Mouse (Mus musculus): ENCODE measurements around the gene Adarb1.
"Not testable (repeated sequence)": the region's sequence is repeated elsewhere in the genome, so short reads cannot be mapped to it uniquely, and the experiment has no call there.

Gene Adarb1

GRCm38 (mm10) chr10:77315682-77316081 lies 102.4 kb downstream of the Adarb1 start:
- DNase-seq (ENCODE audit: low read depth, low spot score), result no peak

- no peak for DNase-seq (ENCODE audit: low read depth, low spot score)
Measured at GRCm38 (mm10) chr10:77314711-77315266, 103.3 kb downstream of the Adarb1 start.

DNA sequence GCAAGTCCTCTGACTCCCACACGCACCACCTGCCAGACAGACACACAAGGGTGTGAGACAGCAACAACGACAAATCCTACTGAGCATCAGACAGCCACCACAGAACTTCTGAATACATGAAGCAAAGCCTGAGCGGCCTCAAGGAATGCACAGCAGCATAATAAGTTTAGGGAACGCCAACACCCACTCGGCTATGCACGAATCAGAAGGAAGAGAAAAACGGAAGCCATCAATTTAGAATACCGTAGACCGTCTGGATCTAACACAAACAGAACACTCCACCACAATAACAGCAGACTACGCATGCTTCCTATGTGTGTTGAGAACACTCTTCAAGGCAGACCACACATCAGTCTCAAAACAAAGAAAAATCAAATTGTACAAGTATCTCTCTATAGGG lies 109.1 kb downstream of the Adarb1 start:
- no peak for DNase-seq (ENCODE audit: low read depth, low spot score)

GRCm38 (mm10) chr10:77305766-77306165 lies 112.3 kb downstream of the Adarb1 start:
- DNase-seq (ENCODE audit: low read depth, low spot score), result no peak

- no peak for DNase-seq (ENCODE audit: low read depth, low spot score)
Measured at GRCm38 (mm10) chr10:77304840-77305533, 113.1 kb downstream of the Adarb1 start.

- DNase-seq (ENCODE audit: low read depth, low spot score), result no peak
Measured at GRCm38 (mm10) chr10:77304362-77304761, 113.7 kb downstream of the Adarb1 start.

GRCm38 (mm10) chr10:77300934-77301297 lies 117.2 kb downstream of the Adarb1 start:
- DNase-seq (ENCODE audit: low read depth, low spot score), result no peak

GRCm38 (mm10) chr10:77300237-77300933 lies 117.7 kb downstream of the Adarb1 start:
- DNase-seq (ENCODE audit: low read depth, low spot score), result no peak

DNA sequence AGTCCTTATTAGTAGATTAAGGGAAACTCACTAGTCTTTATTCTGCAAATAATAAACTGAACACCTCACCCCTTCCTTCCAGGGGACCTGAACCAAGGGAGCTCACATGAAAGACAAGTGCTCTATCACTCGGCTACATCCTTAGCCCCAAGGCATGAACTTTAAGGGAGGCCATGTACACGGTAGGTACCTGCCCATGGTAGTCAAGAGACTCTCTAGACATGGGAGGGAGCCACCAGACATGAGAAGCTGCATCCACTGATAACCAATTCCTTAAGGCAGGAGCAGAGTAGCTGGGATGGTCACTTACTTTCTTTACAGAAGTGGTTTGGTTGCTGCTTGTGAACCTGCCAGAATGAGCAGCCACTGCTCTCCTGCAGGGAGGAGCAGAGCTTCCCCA lies 118.9 kb downstream of the Adarb1 start:
- no peak for DNase-seq (ENCODE audit: low read depth, low spot score)

- DNase-seq (ENCODE audit: low read depth, low spot score), result no peak
Measured at GRCm38 (mm10) chr10:77298621-77299020, 119.4 kb downstream of the Adarb1 start.

GRCm38 (mm10) chr10:77294691-77295090 lies 123.4 kb downstream of the Adarb1 start:
- no peak for DNase-seq (ENCODE audit: low read depth, low spot score)

DNA sequence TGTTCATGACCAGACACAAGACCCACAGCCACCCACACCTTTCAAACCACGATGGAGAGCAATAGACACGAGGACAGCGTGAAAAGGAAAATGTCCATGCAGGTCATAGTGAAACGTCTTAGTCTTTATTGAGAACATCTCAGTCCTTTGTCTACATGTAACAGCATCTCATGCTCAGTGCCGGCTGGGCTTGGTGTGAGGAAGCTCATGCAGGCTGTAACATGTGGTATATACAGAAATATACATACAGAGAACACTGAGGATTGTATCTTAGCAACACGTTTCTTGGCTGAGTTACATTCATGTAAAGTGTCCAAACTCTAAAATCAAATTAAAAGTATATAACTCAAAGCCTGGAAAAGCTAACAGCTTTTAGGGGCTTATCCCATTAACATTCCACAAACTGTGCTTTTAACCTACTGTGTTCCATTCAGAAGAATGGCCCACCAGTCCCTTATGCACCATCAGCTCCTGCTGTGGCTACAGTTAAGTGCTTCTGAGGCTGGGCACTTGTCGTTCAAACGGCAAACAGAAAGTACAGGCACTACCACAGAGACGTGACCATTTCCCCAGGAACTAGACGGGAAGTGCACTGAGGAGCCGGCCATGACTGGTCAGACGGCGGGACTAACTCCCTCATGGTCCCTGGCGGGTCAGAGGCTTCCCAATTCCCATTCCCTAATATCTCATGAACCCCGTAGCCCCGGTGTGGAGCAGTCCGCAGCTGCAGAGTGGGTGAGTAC lies 127.3 kb downstream of the Adarb1 start:
- no peak for DNase-seq (ENCODE audit: low read depth, low spot score)

DNA sequence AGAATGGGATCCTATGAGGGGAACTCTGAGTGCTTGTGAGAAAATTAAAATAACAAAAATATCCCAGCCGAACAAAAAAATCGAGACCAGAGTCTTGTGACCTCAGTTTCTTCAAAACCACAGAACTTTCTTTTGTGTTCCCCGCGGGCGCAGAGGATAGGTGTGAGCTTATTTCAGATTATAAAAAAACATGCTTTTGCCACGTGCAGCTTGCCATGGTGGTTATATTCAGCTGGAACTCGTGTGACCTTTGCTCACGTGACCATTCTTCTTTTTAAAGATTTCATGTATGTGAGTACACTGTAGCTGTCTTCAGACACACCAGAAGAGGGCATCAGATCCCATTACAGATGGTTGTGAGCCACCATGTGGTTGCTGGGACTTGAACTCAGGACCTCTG lies 128.5 kb downstream of the Adarb1 start:
- no peak for DNase-seq (ENCODE audit: low read depth, low spot score)

DNA sequence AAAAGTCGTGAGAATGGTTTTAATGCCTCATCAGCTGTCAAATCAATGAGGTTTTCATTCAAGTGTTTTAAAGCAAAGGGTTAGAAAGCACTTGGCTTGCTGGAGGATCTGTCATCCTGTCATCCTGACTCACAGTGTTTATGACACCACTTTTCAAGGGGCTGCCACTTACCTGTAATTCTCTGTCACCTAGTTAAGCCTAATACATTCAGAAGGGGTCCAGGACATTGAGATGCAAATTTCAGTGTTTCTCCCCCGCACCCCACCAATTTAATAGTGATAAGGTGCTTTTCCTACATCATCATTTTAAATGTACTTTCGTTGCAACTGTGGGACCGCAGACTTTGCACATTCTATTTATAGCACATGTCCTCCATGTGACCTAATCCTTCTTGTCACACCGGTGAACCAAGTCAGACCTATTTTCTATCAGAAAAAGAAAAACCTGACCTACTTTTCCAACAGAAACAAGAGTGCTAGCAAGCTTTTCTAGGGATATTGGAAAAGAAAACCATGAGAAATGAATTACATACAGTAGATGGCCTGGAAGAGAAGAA lies 129.4 kb downstream of the Adarb1 start:
- DNase-seq (ENCODE audit: low read depth, low spot score), result no peak

DNA sequence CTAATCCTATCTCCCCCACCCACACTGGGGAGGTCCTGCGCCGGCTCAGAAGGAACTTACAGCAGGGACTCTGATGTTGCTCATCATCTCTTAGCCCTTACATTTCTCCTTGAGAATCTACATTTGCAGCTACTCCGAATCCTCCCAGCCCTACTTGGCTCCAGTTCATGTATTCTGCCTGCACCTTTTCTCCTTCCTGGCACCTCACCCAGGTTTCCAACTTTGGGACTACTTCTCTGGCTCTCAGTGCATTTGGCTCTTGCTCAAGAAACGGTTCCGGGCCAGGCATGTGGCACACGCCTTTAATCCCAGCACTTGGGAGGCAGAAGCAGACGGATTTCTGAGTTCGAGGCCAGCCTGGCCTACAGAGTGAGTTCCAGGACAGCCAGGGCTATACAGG lies 130.4 kb downstream of the Adarb1 start:
- DNase-seq (ENCODE audit: low read depth, low spot score), result no peak

- no peak for DNase-seq (ENCODE audit: low read depth, low spot score)
Measured at GRCm38 (mm10) chr10:77284832-77285231, 133.2 kb downstream of the Adarb1 start.

DNA sequence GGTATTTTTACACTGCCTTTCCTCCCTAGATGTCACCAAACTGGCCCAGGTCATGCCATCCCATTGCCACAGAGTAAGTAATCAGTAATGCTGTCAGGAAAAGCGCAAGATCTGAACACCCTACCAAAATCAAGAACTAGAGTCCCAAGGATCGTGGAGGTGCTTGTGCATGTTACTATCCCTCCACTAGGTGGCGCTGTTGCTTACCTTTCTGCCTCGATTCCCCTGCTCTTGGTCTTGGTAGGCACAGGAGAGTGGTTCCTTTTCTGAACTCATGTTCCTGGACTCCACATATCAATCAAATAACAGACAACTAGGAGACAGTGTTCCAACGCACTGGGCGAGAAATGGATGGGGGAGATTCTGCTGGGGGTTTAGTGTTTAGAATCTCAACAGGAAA lies 135.2 kb downstream of the Adarb1 start:
- peak; percentile 70 for DNase-seq (ENCODE audit: low read depth, low spot score)

DNA sequence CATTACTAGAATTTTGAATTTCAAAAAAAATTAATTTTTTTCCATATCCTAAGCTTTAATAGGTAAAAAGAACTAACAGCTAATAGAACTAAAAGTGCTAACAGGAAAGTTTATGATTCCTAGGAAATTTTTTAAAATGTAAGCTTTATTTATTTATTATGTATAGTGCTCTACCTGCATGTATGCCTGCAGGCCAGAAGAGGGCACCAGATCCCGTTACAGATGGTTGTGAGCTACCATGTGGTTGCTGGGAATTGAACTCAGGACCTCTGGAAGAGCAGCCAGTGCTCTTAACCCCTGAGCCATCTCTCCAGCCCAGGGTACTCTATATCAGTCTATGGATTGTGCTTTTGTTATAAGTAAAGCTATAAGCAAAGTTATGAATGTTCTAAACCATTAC lies 136.0 kb downstream of the Adarb1 start:
- not testable (repeated sequence) for DNase-seq (ENCODE audit: low read depth, low spot score)

- DNase-seq (ENCODE audit: low read depth, low spot score), result no peak
Measured at GRCm38 (mm10) chr10:77273798-77274197, 144.3 kb downstream of the Adarb1 start.

DNA sequence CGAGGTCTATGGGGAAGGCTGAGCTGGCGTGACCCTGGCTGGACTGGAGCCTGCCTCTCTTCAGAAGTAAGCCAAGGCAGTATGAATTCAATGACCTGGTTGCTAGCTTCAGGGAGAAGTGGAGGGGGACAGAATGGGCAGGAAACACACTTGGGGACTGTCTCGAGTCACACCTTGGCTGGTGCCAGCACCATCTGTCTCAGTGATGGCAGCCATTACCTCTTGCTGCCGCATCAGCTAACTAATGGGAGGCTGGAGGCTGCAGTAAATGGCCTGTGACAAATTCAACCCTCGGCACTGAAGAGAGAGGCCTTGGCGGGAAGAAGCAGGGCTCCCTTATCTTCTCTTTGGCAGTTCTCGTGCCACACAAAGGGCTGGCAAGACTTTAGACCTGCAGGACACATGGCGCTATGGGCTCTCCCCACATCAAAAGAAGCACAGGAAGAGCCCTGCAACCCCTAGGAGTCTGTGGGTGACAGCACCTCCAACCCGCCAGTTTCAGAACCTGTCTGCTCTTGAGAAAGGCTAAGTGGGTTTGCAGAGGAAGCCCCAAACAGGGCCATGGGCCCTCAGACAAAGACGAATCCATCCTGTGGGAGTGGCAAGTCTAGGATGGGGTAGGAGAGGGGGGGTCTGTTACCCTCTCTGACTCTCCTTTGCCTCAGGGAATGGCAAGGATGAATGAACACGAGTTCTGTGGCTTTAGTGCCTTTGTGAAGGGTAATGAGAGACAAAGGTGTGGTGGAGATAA lies 144.9 kb downstream of the Adarb1 start:
- no peak for DNase-seq (ENCODE audit: low read depth, low spot score)

DNA sequence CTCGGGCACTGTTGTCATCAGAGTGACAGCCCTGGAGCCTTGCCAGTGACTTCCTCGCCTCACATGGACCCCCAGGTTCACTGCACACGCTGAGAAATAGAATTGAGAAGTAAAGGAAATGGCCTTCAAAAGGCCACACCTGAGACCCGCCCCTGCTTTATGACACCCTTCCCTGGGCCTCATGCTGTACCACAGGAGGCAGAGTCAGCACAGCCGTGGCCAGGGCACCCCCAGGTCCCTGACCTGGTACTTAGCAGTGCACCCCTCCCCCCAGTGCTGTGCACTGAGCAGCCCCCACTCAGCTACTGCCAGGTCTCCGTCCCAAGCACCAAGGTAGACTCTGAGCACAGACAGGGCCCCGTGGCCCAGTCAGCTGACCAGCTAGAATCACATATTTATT lies 148.9 kb downstream of the Adarb1 start:
- DNase-seq (ENCODE audit: low read depth, low spot score), result no peak
